Mouse (Mus musculus): ENCODE data around the gene Srsf4.

Gene Srsf4

DNA sequence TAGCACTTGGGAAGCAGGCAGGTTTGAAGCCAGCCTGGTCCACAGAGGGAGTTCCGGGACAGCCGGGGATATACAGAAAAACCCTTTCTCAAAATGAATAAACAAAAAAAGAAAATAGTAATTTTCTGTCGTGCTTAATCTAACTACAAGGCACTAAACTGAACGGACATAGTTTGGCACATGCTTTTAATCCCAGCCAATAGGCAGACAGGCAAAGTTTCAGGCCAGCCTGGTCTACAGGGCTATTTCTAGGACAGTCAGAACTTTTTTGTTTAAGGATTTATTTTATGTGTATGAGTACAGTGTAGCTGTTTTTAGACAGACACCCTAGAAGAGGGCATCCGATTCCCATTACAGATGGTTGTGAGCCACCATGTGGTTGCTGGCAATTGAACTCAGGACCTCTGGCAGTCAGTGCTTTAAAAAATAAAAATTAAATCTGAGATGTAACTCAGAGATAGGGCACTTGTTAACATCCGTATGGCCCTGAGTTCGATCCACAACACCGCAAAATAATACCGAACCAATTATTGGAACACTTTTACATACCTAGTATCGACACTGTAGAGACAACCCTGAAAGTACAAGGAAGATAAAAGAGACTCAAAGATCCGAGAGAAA, 635 bp upstream of the Srsf4 start:
- DNase-seq (ENCODE audit: low spot score), result no peak

DNA sequence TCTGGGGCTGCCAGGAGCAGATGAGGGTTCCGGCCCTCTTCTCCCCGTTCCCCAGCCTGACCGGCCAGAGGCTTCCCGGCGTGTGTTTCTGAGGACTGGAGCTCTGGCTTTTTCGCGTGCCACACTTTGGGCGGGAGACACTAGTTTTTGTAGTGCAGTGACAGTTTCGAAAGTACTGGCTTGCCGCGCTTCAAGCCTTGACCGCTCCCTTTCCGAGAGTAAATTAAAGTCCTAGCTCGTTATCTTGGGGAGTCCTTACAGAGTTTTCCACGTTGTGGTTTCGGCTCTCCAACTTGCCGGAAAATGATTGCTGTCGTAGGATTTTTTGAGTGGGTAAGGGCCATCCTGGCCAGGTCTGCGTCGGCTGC, 736 bp downstream of the Srsf4 start:
- DNase-seq (ENCODE audit: low spot score), result no peak

GRCm38 (mm10) chr4:131874567-131874966, 1.1 kb downstream of the Srsf4 start:
- no peak for DNase-seq (ENCODE audit: low spot score)

DNA sequence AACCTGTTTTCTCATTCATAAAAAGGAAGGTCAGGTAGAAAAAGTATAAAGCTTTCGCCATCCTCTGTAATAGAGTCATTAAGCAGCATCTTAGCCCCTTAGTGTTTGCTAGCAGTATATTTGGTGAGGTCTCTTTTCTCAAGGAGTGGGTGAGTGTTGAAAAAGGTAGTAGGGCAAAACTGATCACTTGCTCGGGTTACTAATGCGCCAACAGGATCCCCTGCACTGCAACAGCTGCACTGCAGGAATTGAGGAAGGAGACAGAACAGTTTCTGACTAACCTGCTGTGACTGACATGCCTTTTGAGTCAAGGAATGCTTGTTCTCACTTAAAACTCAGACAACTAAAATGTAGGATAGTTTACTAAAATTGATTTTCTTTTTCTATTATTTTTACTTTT, 1.8 kb downstream of the Srsf4 start:
- DNase-seq (ENCODE audit: low spot score), result no peak

DNA sequence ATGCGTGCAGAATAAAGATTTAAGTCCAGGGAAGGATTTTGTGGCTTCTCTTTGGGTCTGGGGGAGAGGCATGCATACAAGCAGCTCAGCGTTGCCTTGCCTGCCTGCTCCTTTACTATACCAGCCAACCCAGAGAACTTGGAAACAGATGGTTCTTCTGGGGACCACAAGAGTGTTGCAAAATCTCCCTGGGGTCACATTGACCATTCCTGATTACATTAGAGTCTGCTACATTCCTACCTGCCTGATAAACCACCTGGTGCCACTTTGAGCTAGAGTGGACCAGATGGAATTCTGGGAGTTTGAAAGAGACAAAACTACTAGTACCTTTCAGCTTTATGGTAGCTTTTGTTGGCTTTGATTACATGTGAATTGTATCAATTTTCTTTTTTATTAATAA, 3.4 kb downstream of the Srsf4 start:
- no peak for DNase-seq (ENCODE audit: low spot score)

DNA sequence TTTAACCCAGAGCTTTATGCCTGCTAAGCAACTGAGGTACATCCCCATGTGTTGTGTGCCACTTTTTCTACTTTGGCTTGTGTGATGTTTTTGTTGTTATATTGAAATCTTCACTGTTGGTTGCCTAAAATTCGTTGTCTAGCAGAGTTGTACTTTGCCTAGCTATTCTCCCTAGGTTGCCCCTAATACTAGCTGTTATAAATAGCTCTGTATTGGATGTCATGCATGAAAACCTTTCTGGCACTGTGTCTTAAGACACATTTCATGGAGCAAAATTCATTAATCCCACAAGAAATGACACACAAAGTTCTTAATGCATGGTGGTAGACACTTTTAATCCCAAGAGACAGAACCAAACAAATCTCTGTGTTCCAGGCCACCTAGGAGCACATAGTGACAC, 6.3 kb downstream of the Srsf4 start:
- no peak for DNase-seq (ENCODE audit: low spot score)

- DNase-seq (ENCODE audit: low spot score), result no peak
Observed at GRCm38 (mm10) chr4:131881306-131881705, 7.9 kb downstream of the Srsf4 start.

DNA sequence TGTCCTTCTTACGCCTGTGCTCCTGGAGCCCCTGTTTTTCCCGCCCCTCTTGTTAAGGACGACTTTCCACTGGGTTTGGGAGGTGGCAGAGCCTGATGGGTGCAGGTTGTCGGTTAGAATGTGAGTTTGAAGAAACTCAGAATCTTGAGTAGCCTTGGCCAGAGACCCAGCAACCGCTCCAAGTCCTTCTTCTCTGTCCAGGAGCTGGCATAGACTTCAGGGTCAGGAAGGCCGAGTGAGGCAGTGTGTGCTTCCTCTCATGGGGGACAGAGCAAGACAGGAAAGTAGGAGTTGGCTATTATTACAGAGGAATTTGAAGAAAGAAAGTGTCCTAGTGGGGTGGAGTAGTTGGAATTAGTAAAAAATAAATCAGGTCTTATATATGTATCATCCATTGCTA, 10.2 kb downstream of the Srsf4 start:
- no peak for DNase-seq (ENCODE audit: low spot score)

- no peak for DNase-seq (ENCODE audit: low spot score)
Observed at GRCm38 (mm10) chr4:131885376-131885775, 12.0 kb downstream of the Srsf4 start.

DNA sequence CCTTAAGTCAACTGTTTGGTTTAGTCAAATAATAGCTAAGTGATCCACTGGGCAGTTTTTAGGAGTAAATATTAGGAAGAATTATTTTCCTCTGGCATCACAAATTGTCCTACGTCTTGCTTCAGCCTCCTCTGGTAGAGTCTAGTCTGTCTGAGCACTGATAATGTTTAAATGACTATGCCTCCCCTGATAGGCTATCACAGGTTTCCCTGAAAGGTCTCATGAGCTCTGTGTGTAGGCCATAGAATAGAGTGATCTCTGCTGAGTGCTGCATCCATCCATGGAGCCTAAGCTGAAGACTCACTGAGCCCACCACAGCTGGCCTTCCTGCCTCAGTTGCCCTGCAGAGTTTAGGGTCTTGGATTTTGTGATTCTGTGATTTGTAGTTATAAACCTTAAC, 15.1 kb downstream of the Srsf4 start:
- DNase-seq (ENCODE audit: low spot score), result no peak

- no peak for DNase-seq (ENCODE audit: low spot score)
Observed at GRCm38 (mm10) chr4:131890692-131891091, 17.3 kb downstream of the Srsf4 start.

DNA sequence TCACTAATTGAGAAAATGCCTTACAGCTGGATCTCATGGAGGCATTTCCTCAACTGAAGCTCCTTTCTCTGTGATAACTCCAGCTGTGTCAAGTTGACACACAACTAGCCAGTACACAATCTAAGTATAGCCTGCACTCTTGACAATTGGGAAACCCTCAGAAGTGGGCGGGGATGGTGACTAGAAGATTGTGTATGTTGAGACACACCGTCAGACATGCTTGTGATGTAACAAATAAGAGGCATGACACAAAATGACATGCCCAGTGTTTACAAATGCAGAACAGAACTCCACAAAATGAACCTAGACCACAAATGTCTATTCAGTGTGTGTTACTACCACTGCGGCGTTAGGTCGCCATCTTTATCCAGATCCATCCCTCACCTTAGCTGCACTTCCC, 23.7 kb downstream of the Srsf4 start:
- no peak for DNase-seq (ENCODE audit: low spot score)

DNA sequence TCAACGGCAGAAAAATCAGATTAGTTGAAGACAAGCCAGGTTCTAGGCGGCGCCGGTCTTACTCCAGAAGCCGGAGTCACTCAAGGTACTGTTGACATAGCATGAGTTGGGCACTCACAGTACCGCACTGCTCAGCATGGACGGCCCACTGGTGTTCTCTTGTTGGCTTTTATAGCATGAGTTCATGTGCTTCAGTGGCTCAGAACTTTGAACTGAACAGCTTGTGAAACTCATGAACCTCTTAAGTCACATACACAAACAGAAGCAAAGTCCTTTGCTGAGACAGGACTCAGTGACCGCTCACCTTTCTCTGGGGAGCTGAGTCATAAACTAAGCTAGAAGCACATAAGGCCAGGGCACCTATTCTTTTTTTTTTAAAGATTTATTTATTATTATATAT, 24.4 kb downstream of the Srsf4 start:
- no peak for DNase-seq (ENCODE audit: low spot score)

DNA sequence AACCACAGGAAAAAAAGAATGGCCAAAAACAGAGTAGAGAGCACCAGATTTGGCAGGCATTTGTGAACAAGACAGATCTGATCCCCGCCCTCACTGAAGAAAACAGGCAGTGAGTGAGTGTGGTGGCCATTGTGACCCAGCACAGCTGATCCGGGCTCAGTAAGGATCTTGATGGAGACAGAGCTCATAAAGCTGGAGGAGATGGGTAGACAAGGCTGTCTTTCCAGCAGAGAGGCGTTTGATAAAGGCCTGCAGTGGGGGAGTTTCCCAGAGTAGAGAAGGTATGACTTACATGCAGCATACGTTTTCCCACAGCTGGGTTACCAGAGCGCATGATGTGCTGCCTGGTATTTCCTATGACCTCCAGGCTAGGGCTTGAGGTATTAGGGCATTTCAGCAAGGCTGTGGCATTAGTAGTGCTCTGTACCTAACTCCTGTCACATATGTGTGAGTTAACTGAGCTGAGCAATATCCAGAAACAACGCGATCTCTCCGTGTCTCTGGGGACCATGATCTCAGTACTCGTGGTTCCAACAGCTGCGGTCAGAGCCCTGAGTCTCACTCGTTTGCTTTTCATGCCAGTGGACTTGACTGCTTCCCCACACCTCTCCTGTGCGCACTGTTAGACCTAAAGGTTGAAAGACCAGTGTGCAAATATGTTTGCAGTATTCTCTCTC, 25.2 kb downstream of the Srsf4 start:
- DNase-seq (ENCODE audit: low spot score), result no peak

GRCm38 (mm10) chr4:131899180-131899554, 25.8 kb downstream of the Srsf4 start:
- no peak for DNase-seq (ENCODE audit: low spot score)

- no peak for DNase-seq (ENCODE audit: low spot score)
Observed at GRCm38 (mm10) chr4:131901090-131901489, 27.7 kb downstream of the Srsf4 start.

GRCm38 (mm10) chr4:131904478-131904877, 31.1 kb downstream of the Srsf4 start:
- DNase-seq (ENCODE audit: low spot score), result no peak

GRCm38 (mm10) chr4:131906423-131906822, 33.0 kb downstream of the Srsf4 start:
- DNase-seq (ENCODE audit: low spot score), result no peak

- no peak for DNase-seq (ENCODE audit: low spot score)
Observed at GRCm38 (mm10) chr4:131907912-131908311, 34.5 kb downstream of the Srsf4 start.

- no peak for DNase-seq (ENCODE audit: low spot score)
Observed at GRCm38 (mm10) chr4:131910237-131910994, 37.0 kb downstream of the Srsf4 start.

- DNase-seq (ENCODE audit: low spot score), result no peak
Observed at GRCm38 (mm10) chr4:131911521-131911920, 38.1 kb downstream of the Srsf4 start.

- no peak for DNase-seq (ENCODE audit: low spot score)
Observed at GRCm38 (mm10) chr4:131913526-131913925, 40.1 kb downstream of the Srsf4 start.

DNA sequence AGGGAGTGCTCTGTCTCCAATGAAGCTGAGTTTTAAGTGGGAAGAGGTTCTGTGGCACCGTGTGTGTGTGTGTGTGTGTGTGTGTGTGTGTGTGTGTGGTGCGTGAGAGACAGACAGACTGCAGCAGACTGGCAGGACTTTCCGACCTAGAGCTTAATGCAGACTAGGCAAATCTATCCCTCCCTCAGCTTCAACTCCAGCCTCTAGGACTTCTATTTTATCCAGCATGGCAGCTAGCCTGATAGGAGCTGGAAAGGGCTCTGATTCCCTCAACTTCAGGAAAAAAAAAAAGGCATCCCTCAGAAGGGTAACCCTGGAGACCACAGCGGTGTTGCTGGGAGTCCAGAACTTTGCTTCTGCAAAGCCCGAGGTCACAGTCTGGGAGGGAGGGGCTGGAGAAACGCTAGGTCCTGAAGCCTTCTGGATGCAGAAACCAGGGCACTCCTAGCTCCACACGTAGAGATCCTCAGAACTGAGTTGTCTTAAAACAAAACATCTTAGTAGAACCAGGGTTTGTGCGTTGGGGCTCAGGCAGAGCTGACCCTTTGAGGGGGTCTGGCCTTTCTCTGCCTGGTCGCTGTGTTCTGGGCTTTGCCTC, 40.7 kb downstream of the Srsf4 start:
- no peak for DNase-seq (ENCODE audit: low spot score)
